Mouse (Mus musculus) liver, postnatal 0 days (tissue): ENCODE measurements around the gene Ccr1l1. TPM values are rescaled to one million over a fixed set of nuclear protein-coding genes. Genes with fewer than 3 reads are reported as not detected.

Source experiments
- ATAC-seq: fragments of 200-750 bp; cut with Nextera tagmentation; 2 replicates; pipeline ENCODE4 v1.8.0; 2017; ENCODE audit warnings: mild to moderate bottlenecking, moderate library complexity
- DNase-seq: peaks from one replicate; pipeline ENCODE4 v3.0.0-alpha.2; 2016
- H3K27ac ChIP-seq: fragments of 300-500 bp; sonication (generic); 2 replicates; pipeline ENCODE4 v1.5.1; 2014; ENCODE audit warnings: antibody characterized with exemption, moderate library complexity, mild to moderate bottlenecking, low read depth
- H3K27me3 ChIP-seq: fragments of 300-500 bp; sonication (generic); 2 replicates; pipeline ENCODE4 v1.6.1; 2014; ENCODE audit warnings: low read length, control low read depth, mixed read lengths; ENCODE audit not compliant: insufficient read depth
- H3K36me3 ChIP-seq: fragments of 300-500 bp; sonication (generic); replicated peaks from 2 replicates; pipeline ENCODE4 v1.6.1; 2014; ENCODE audit warnings: mild to moderate bottlenecking, control low read depth, low read length, moderate library complexity, mixed read lengths; ENCODE audit not compliant: insufficient read depth
- H3K4me1 ChIP-seq: fragments of 300-500 bp; sonication (generic); 2 replicates; pipeline ENCODE4 v1.6.1; 2014; ENCODE audit warnings: antibody characterized with exemption, mild to moderate bottlenecking, control low read depth; ENCODE audit not compliant: insufficient read depth
- H3K4me2 ChIP-seq: fragments of 300-500 bp; sonication (generic); 2 replicates; pipeline ENCODE4 v1.6.1; 2014; ENCODE audit warnings: low read depth, mild to moderate bottlenecking, low read length, moderate library complexity, mixed read lengths
- H3K4me3 ChIP-seq: fragments of 300-500 bp; sonication (generic); 2 replicates; pipeline ENCODE4 v1.5.1; 2014; ENCODE audit warnings: low read depth, low read length
- H3K9ac ChIP-seq: fragments of 300-500 bp; sonication (generic); replicated peaks from 2 replicates; pipeline ENCODE4 v1.6.1; 2014; ENCODE audit warnings: mild to moderate bottlenecking, moderate library complexity
- H3K9me3 ChIP-seq: fragments of 300-500 bp; sonication (generic); 2 replicates; pipeline ENCODE4 v1.6.1; 2016; ENCODE audit warnings: mild to moderate bottlenecking, control low read depth, low read length, mixed read lengths
- CTCF ChIP-seq: sonication (generic); IDR thresholded peaks from 2 replicates; pipeline ENCODE4 v1.5.1; 2016; ENCODE audit warnings: antibody characterized with exemption, low read depth
- EP300 ChIP-seq: IDR thresholded peaks from 2 replicates; pipeline ENCODE4 v1.6.1; 2016; ENCODE audit warnings: antibody characterized with exemption, low read depth, mild to moderate bottlenecking
- WGBS: fragments of 180-500 bp; shearing (Covaris S2); extraction: QIAGEN DNeasy Blood & Tissue Kit; methylation state at CpG from one replicate; pipeline ENCODE4 v1.1.7; 2014; ENCODE audit not compliant: insufficient replicate concordance; 5-methylcytosine and 5-hydroxymethylcytosine counted together
- polyA plus RNA-seq: library from polyadenylated mRNA; unstranded; fragments of >200 nt; fragmentation: Nextera tagmentation; extraction: Ambion mirVana; gene quantifications from 2 replicates; pipeline ENCODE4 v1.2.1, GENCODE M21; 2015

Ccr1l1 gene
- polyA plus RNA-seq, 1 experiment from 2014 or later = not detected

DNA sequence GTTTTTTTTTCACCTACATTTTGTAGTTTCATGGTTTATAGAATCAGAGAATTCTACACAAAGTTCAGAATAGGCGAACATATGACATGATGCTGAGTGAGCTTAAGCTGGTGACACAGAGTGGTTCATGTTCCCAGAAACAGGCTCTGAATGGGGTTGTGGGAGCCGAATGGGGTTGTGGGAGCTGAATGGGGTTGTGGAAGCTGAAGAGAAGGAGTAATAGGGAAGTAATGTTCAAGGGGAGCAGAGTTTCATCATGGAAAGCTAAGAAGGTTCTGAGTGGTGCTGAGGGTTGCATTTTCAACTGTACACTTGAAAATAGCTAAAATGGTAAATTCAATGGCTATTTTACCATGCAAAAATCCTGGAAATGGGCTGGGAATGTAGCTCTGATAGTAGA, 28.8 kb downstream of the Ccr1l1 start:
- Histone ChIP-seq H3K27me3 (no peaks in the 10 kb centered on the region), H3K4me2 (no peak overlapping the region), H3K4me1 (peaks cover 24% of the 10 kb centered on the region), H3K4me3 (no peak overlapping the region), H3K36me3 (no peaks in the 10 kb centered on the region), H3K9me3 (no peaks in the 10 kb centered on the region), H3K27ac (peak overlapping the region; percentile 45; the same call in 1 of the 2 replicates), H3K9ac (no peak overlapping the region)
- no peak for DNase-seq
- WGBS = 65% methylated on average over 2 of the region's 2 CpGs
- no peak for ATAC-seq
- no peak for TF ChIP-seq EP300
- TF ChIP-seq CTCF = no peak

DNA sequence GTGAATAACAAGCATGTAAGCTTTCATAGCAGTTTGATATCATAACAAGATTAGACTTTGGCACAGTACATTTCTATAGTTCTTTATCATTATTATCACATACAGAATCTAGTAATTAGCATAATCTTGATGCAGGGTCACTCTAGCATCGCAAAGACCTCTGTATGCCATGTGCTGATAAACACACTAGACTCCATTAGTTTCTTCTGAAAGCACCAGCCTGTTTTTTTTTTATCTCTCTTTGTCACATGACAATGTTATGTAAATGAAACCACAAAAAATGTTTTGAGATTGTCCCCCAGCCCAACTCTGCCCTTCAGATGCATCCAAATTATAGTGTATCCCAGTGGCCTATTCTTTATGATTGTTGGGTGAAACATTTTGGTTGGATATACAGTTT, 30.4 kb downstream of the Ccr1l1 start:
- H3K27ac ChIP-seq = no peak overlapping the region
- no peak overlapping the region for H3K4me3 ChIP-seq
- no peaks in the 10 kb centered on the region for H3K9me3 ChIP-seq
- WGBS = 49% methylated on average over 1 of the region's 1 CpGs
- no peak for DNase-seq
- TF ChIP-seq CTCF = no peak
- TF ChIP-seq EP300 = no peak
- no peaks in the 10 kb centered on the region for H3K36me3 ChIP-seq
- H3K27me3 ChIP-seq = no peaks in the 10 kb centered on the region
- ATAC-seq = no peak
- no peak overlapping the region for H3K4me2 ChIP-seq
- no peak overlapping the region for H3K9ac ChIP-seq
- H3K4me1 ChIP-seq = peaks cover 18% of the 10 kb centered on the region

DNA sequence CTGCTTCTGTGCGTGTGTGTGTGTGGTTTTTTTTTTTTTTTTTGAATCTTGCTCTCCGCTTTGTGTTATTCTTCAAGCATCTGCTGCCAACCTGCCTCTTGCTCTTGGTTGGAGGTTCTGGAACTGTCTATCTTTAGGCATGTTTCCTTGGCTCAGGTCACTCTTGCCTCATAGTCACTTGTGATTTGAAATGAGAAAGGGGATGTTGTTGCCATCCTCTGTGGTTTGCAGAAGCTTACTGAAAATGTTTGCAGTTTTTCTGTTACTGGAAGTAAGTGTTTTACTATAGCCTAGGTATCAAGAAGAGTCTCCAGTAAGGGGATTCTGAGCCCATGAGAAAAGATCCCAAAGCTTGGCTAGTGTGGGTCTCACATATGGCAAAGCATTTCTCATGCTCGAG, 36.2 kb downstream of the Ccr1l1 start:
- Histone ChIP-seq H3K9me3 (no peaks in the 10 kb centered on the region), H3K27ac (peak overlapping the region; percentile 84), H3K36me3 (no peaks in the 10 kb centered on the region), H3K27me3 (no peaks in the 10 kb centered on the region), H3K4me1 (peaks cover 16% of the 10 kb centered on the region), H3K9ac (no peak overlapping the region), H3K4me2 (no peak overlapping the region), H3K4me3 (no peak overlapping the region)
- DNase-seq = no peak
- WGBS = 63% methylated on average over 3 of the region's 3 CpGs
- peak; percentile 62 for ATAC-seq
- TF ChIP-seq EP300 (peak; percentile 68), CTCF (no peak)

DNA sequence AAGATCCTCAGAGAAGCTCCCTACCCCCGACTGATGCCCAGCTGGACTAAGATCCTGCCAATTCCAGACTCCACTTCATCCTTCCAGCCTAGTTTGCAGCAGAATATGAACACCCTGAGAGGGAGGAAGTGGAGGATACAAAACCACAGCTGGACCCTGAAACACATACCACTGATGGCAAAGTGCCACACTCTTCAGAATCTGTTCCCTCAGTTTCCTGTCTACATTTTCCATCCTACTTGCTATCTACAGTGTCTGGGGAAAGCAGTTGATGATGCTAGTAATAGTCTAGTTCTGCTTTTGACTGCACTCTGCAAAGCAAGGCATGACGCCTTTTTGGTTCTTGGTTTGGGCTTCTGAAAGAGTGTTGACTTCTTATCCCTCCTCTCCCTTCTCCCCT, 36.9 kb downstream of the Ccr1l1 start:
- no peaks in the 10 kb centered on the region for H3K36me3 ChIP-seq
- no peak overlapping the region for H3K4me2 ChIP-seq
- 33% methylated on average over 2 of the region's 2 CpGs for WGBS
- H3K9me3 ChIP-seq = no peaks in the 10 kb centered on the region
- DNase-seq (no peak), ATAC-seq (peak; percentile 49)
- no peak overlapping the region for H3K4me3 ChIP-seq
- 0 out of 2 replicates have a peak, but pooled peaks have one; percentile 24 for TF ChIP-seq EP300
- TF ChIP-seq CTCF = no peak
- H3K9ac ChIP-seq = no peak overlapping the region
- no peaks in the 10 kb centered on the region for H3K27me3 ChIP-seq
- peak overlapping the region; percentile 80 for H3K27ac ChIP-seq
- H3K4me1 ChIP-seq = peaks cover 16% of the 10 kb centered on the region

DNA sequence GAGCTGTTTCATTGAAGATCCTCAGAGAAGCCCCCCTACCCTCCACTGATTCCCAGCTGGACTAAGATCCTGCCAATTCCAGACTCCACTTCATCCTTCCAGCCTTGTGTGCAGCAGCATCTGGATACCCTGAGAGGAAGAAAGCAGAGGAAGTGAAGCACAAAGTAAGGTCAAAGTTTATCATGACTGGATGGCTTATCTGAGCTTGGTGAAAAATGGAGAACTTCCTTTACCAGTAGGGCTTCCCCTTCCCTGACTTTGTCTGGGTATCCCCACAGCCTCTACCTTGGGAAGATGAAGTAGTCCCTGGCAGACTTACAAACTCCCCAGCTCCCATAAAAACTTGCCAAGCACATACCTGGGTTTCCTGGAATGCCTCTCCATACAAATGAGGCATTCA, 37.6 kb downstream of the Ccr1l1 start:
- peak overlapping the region; percentile 29; the same call in 1 of the 2 replicates for H3K27ac ChIP-seq

DNA sequence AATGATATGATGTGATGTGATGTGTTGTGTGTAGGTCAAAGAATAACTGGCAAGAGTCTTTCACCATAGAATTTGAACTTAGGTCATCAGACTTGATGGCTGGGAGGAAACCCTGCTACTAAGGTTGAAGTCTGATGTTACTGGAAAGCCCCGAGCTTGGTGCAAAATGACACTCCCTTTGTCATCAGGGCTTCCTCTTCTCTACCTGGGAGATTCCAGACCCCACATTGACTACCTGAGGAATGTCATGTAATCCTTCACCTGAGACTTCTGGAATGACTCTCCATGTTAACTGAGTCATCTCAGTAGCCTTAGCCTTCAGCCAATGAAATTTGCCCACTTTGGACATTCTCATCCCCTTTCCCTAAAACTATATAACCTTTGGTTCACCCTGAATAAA, 38.0 kb downstream of the Ccr1l1 start:
- TF ChIP-seq EP300 (no peak), CTCF (no peak)
- no peaks in the 10 kb centered on the region for H3K9me3 ChIP-seq
- H3K4me1 ChIP-seq = peaks cover 16% of the 10 kb centered on the region
- no peak overlapping the region for H3K4me3 ChIP-seq
- DNase-seq = no peak
- H3K4me2 ChIP-seq = no peak overlapping the region
- no peak overlapping the region for H3K9ac ChIP-seq
- 33% methylated on average over 1 of the region's 1 CpGs for WGBS
- no peak for ATAC-seq
- H3K27me3 ChIP-seq = no peaks in the 10 kb centered on the region
- H3K36me3 ChIP-seq = no peaks in the 10 kb centered on the region
- H3K27ac ChIP-seq = peak overlapping the region; percentile 29; the same call in 1 of the 2 replicates

More for the DNA sequence above, 37.6 kb downstream of the Ccr1l1 start:
- Histone ChIP-seq H3K9me3 (no peaks in the 10 kb centered on the region), H3K9ac (no peak overlapping the region), H3K4me1 (peaks cover 16% of the 10 kb centered on the region), H3K27me3 (no peaks in the 10 kb centered on the region), H3K36me3 (no peaks in the 10 kb centered on the region), H3K4me3 (no peak overlapping the region), H3K4me2 (no peak overlapping the region)
- ATAC-seq (no peak), DNase-seq (no peak)
- TF ChIP-seq EP300 = no peak
- no peak for TF ChIP-seq CTCF

DNA sequence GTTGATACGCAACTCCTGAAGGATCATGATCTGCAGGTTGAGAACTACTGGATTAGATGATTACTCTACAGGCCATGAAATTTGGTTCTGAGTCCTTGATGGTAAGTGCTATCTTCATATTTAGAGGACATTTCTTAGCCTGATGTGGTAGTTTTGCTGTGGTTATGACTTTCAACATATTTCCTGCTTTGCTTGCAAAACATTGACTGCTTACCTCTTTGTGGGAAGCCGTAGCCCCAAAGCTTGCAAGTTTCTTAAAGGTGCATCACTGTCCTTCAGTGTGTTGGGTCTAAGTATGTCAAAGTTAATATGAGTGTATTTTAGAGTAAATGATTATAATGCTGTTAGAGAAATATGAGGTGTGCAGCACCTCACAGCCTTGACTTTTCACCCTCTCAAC, 40.2 kb downstream of the Ccr1l1 start:
- Histone ChIP-seq H3K4me1 (peaks cover 19% of the 10 kb centered on the region), H3K4me3 (no peak overlapping the region), H3K36me3 (no peaks in the 10 kb centered on the region), H3K9me3 (no peaks in the 10 kb centered on the region), H3K27me3 (no peaks in the 10 kb centered on the region), H3K27ac (0 out of 2 replicates have a peak overlapping the region, but pooled peaks have one; percentile 48), H3K9ac (no peak overlapping the region), H3K4me2 (no peak overlapping the region)
- 57% methylated on average over 2 of the region's 2 CpGs for WGBS
- DNase-seq (no peak), ATAC-seq (peak; percentile 35)
- TF ChIP-seq CTCF (no peak), EP300 (peak; percentile 79)
